Mouse (Mus musculus) frontal cortex, postnatal 25 days (tissue): ENCODE results near the gene Gabra4.
"Not testable (repeated sequence)": the region's sequence is repeated elsewhere in the genome, so short reads cannot be mapped to it uniquely, and the experiment has no call there.

Experiments used
- DNase-seq, 2 experiments: peaks; one replicate each; pipeline ENCODE4 v3.0.0; 2022; ENCODE audit warnings: low spot score in 2 of 2

Gabra4 gene

GRCm38 (mm10) chr5:71658115-71658497 is at the start of gene Gabra4:
TSS of gene Gabra4 (minus strand) at chr5:71658308.
- DNase-seq, result peak in 1 of 2 experiments; percentile 10

DNA sequence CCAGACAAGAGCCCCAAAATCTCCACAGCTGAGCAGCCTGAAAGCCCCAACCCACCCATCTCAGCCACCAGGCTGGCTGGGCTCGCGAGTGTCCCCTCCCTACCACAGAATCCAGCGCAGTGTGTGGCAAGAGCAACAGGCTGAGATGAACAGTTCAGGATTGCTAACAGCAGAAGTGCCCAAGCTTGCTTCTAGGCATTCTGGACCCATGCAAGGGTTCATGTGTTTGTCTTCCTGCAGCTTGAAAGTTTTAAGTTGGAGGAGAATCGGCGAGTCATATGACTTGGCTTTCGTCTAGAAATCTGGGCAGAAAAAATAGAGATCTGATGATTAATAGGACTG is 43.1 kb upstream of the Gabra4 start:
- DNase-seq, result no peak

DNA sequence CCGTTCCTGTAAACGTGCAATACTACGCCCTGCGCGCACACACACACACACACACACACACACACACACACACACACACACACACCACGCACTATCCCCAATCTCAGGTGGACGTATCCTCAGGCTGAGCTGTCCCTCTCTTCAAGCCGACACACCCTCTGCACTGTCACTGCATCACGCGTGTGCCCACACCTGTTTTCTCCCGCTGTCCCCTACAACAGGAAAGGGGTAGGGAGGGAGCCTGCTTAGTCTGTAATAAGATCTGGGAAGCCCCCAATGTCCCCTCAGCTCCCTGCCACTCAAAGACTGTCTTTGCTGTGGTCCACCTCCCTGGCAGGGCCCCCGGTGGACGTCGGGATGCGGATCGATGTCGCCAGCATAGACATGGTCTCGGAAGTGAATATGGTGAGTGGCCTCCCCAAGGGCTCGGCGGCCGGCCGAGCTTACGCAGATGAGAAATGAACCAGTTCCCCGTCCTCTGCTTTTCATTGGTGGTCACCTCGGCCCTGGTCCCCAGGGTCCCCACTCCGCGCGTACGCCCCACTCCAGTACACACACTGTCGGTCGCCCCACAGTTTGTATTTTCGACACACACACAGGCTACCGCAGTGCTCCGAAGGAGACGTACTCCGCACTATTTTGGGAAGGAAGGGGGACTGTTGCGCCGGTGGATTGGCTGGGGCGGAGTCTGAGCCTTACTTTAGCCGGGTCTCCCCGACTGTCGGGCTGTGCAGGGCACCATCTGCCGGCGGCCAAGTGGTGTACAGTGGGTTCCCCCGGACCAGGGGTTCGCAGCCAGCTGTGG is 42.6 kb upstream of the Gabra4 start:
- DNase-seq, result peak; percentile 41 to 44

DNA sequence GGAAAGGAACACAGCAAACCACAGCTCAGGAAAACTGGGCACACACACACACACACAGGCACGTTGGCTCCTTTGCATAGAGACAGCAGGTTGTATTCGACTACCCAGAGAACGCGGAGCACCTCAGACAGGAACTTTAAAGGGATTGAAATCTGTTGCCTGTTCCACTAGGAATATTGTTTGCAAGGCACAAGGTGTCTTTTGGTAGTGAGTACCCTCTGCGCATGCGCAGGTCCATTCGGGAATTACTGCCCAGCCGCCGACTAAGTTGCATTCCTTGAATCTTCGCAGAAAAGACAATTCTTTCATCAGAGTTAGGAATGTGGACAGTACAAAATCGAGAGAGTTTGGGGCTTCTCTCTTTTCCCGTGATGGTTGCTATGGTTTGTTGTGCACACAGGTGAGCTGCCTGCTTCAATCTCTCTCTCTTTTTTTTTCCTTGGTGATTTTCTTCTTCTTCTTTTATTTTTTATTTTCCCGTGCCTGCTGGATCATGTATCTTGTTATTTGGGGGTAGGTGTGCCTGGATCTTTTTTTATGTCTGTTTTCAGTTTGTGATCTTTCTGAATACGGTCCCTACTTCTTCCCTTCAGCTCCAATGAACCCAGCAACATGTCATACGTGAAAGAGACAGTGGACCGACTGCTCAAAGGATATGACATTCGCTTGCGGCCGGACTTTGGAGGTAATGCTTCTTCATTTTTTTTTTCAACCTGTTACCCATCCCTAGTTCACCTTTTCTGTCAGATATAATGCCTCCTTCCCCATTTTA is 41.8 kb upstream of the Gabra4 start:
- DNase-seq, result peak; percentile 53 to 71

GRCm38 (mm10) chr5:71665593-71665992 is 7.5 kb upstream of the Gabra4 start:
- DNase-seq, result no peak

DNA sequence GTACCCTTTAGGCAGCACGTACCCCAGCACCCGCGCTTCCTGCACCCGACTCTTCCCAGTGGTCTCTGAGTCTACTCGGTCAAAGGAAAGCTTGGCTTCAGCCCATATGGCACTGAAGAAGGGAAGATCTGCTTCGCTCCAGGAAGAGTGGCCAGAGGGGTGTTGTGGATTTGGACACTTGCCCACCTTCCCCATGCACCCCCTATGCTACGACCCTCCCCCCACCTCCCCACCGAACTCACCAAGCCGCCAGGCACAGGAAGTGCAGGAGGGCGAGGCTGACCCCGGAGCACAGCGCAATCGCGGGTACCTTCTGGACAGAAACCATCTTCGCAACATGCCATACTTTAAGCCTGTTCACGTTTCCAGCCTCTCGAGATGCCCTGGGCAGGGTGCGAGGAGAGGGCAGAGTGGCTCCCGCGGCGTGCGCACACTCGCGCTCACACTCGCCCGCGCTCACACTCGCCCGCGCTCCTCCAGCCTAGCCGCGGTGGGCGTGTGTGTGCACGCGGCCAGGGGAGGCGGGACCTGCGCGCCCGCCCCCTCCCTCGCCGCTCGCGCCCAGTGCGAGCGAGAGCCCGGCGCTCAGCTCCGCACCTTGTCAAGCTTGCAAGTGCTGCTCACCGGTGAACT is 510 bp downstream of the Gabra4 start, which contains the start of gene Gabrb1:
Gene Gabrb1 (plus strand): TSS at position 632 of the 633 bp plus-strand sequence.
- peak; percentile 28 to 30 for DNase-seq

GRCm38 (mm10) chr5:71656771-71657170 is 1.3 kb downstream of the Gabra4 start:
- peak; percentile 14 to 29 for DNase-seq

DNA sequence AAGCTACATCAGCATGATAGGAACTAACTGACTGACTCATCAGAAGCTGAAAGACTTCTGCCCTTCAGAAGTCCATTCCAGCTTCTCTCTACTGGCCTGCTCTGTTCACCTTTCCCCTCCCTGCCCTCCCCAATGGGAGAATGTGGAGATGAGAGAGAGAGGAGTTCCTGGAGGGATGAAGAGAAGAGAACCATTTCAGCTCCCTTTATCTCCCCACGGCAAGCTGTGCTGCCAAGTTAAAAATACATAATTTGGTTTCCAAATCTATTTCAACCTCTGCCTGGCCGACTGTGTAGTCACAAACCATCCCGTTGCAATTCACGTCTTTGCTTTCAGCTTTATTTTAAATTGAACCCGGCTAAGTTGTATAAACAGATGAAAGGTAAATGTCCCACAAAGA is 4.1 kb downstream of the Gabra4 start:
- no peak for DNase-seq

DNA sequence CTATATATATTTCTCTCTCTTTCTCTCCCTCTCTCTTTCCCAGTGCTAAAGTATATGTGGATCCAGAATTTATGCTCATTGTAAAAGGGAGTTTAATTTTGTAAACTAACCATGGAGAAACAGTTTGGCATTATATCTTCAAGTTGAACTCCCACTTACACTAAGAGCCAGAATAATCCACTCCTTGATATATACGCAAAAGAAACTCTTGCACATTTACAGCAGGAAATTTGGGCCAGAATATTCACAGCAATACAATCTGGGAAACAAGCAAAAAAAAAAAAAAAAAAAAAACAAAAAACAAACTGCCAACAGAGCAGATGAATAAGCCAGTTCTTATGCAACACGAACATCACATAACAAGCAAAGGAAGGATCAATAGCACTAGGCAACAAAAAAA is 10.0 kb downstream of the Gabra4 start:
- no peak for DNase-seq

DNA sequence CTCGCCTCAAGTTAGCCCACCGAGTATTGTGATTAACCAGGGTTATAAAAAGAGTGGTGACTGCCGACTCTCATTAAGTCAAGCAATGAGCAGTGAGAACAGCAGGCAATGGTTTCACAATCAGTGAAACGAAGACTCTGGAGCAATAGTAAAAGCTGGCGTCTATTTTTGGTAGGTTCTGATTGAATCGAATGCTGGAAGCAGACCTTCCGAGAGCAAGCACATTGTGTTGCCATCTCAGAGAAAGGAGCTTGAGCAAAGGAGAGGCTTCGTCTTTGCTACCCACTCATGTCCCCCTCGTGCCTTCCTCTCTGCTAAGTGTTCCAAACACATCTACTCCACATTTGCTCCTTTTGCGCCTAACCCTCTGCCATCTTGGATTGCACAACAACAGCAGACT is 18.3 kb downstream of the Gabra4 start:
- no peak for DNase-seq

- DNase-seq, result no peak
Observed at GRCm38 (mm10) chr5:71627820-71628219, 30.3 kb downstream of the Gabra4 start.

- DNase-seq, result no peak
Observed at GRCm38 (mm10) chr5:71616734-71617133, 41.4 kb downstream of the Gabra4 start.

GRCm38 (mm10) chr5:71614311-71614710 is 43.8 kb downstream of the Gabra4 start:
- no peak for DNase-seq

GRCm38 (mm10) chr5:71608735-71609134 is 49.4 kb downstream of the Gabra4 start:
- no peak for DNase-seq

GRCm38 (mm10) chr5:71606907-71607306 is 51.2 kb downstream of the Gabra4 start:
- DNase-seq, result no peak

DNA sequence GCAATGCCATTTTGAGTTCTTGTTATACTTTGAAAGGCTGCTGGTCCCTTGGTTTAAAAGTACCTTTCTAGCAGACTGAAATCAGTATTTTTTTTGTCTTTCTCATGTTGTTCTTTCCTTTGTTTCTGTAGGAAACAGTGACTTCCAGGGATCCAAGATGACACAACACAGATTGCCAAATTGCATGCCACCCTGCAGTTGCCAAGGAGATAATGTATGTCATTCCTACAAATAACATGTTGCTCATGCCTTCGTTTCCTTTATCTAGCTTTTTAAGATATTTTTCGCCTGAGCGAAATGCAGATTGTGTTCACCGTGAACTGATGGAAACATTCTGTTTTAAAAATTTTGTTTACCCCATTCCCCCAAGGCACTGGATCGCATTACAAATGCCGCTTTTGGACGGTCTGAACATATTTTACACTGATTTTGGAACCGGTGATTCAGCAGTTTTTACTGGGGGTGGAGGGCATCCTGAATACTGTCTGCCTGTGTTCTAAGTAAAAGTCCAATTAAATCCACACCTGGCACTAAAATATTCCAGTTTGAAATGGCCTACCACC is 53.9 kb downstream of the Gabra4 start:
- DNase-seq, result no peak

GRCm38 (mm10) chr5:71595321-71595720 is 62.8 kb downstream of the Gabra4 start:
- DNase-seq, result no peak

GRCm38 (mm10) chr5:71593745-71594255 is 64.3 kb downstream of the Gabra4 start:
- no peak for DNase-seq

DNA sequence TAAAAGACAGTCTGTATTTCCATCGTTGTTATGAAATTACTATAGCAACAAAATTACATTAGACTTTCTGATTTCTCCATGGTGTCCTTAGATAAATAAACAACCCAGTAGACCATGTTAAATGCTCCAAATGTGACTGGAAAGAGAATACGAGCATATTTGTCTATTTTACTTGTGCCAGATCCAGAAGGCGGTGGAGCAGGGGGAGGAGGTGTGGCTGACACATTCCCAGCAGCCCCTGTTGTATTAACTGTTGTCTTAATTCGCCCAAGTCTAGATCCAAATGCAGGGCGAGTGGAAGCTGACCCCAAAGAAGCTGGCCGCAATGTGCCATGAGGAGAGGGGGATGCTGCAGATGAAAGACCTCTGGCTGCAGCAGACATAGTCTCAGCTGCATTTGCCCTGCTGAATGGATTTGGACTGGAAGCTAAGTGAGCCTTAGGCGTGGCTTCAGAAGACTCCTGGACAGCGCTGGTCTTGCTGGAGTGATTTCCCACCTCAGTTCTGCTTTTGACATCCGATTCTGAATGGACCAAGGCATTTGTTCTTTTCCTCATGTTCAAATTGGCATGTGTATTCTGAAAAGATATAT is 86.4 kb downstream of the Gabra4 start:
- DNase-seq, result no peak

GRCm38 (mm10) chr5:71548079-71548478 is 110.0 kb downstream of the Gabra4 start, which contains the start of gene Cox7b2:
TSS of gene Cox7b2 (minus strand) at chr5:71548205.
- no peak for DNase-seq

GRCm38 (mm10) chr5:71545554-71545953 is 112.6 kb downstream of the Gabra4 start:
- no peak for DNase-seq

- DNase-seq, result not testable (repeated sequence)
Observed at GRCm38 (mm10) chr5:71525486-71525885, 132.6 kb downstream of the Gabra4 start.
